Mouse (Mus musculus) right cerebral cortex, adult 18-20 months (tissue): Measurements from ENCODE around the gene Nuak2.
A peak's percentile ranks its signal among the peaks of the same experiment; 100 is the strongest.

Experiments
- DNase-seq: peaks from one replicate; pipeline ENCODE4 v3.0.0; 2022; ENCODE audit warnings: mixed read lengths

Nuak2 gene

GRCm38 (mm10) chr1:132298801-132299464, 17.0 kb upstream of the Nuak2 start:
- DNase-seq, result peak; percentile 46

- no peak for DNase-seq
These were observed 16.2 kb upstream of the Nuak2 start for GRCm38 (mm10) chr1:132299744-132300143.

DNA sequence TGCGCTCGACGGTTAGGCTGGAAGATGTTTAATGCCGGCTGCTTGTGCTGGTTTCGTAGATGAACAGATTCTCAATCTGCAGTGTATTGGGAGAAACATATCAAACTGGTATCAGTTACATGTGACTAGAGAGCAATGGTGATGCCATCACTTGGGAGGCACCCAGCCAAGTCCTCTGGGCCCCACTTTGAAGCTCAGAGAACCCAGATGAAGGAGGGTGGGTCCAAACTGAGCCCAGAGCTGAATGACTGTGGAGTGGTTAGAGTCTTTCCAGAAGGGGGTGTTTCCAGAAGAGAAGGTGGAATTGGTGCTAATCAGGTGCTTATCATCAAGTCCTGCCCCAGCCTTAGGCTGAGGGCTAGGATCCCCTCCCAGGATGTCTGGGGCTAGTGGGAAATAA, 14.7 kb upstream of the Nuak2 start:
- no peak for DNase-seq

DNA sequence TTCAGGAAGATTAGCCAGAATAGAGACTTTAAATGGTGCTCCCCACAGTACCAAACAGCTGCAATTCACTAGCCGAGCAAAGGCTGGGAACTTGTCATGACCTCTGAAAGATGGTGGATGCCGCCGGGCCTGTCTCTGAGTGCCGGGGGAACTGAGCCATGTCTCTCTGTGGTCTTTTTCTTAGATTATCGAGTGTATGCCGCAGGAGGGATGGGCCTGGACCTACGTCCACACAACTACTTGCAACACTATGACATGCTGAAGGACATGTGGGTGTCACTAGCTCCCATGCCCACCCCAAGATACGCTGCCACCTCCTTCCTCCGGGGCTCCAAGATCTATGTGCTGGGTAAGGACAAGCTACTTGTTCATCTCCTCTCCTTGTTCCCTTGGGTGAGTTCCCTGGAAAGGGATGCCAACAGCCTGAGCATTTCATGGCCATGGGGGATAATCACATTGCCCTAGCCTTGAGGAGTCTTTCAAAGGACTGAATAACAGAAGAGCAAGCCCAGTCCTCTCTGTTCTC, 13.5 kb upstream of the Nuak2 start:
- DNase-seq, result no peak

- no peak for DNase-seq
These were observed 11.2 kb upstream of the Nuak2 start for GRCm38 (mm10) chr1:132304618-132305214.

- peak; percentile 40 for DNase-seq
These were observed 9.8 kb upstream of the Nuak2 start for GRCm38 (mm10) chr1:132306160-132306559.

GRCm38 (mm10) chr1:132306808-132307207, 9.1 kb upstream of the Nuak2 start:
- DNase-seq, result no peak

DNA sequence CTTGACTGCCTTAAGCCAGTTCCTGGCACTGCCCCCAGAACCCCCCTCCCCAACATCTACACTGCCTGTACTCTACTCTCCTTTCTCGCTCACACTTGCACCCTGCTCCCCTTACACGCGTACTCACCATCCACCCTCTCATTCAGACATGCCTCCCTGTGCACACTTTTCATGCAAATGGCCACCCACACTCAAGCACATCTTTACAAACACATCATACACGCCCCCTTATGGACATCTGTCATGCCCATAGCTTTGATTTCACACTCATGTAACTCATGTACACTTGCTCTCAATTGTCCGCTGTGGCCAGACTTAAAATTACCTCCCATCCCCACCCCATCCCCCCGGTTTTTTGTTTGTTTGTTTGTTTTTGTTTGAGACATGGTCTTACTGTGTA, 8.0 kb upstream of the Nuak2 start:
- peak; percentile 29 for DNase-seq

GRCm38 (mm10) chr1:132308674-132309073, 7.3 kb upstream of the Nuak2 start:
- DNase-seq, result no peak

GRCm38 (mm10) chr1:132310754-132311153, 5.2 kb upstream of the Nuak2 start:
- DNase-seq, result no peak

- DNase-seq, result no peak
These were observed 4.6 kb upstream of the Nuak2 start for GRCm38 (mm10) chr1:132311174-132311859.

DNA sequence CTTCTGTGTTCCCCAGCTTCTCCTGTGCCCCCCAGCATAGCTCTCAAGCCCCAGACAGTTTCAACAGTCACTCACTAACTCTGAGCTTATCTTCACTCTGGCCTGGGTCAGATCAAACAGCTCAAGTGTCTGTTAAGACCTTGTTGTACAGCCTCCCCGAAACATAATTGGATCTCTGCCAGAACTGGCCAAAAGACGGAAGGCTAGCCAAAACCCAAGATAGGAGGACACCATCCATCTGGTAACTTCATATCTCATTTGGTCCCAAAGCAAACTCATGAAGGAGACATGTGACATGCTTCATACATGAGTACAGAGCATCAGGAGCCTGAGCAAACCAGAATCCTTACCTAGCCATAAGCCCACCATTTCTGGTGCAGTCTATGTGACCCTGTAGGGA, 3.9 kb upstream of the Nuak2 start:
- DNase-seq, result no peak

GRCm38 (mm10) chr1:132312703-132313102, 3.2 kb upstream of the Nuak2 start:
- DNase-seq, result peak; percentile 48

GRCm38 (mm10) chr1:132316625-132316994, 684 bp downstream of the Nuak2 start:
- no peak for DNase-seq

DNA sequence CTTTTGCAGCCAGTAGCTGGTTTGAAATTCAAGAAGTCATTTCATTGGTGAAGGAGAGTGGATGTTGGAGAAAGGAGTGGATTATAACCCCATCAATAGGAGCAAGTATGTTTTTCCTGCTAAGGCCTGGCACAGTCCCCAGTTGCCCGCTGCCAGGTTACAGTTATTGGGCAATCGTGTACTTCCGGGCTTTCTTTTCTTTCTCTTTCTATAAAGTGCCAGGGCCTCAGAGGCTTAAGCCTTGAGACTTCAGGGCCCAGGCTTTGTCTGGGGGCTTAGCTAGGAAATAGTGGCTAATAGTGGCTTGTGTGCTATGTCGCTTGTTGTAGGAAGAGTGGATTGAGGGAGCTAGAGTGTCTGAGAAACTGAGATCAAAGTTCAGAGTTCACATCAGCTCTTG, 1.5 kb downstream of the Nuak2 start:
- DNase-seq, result no peak

DNA sequence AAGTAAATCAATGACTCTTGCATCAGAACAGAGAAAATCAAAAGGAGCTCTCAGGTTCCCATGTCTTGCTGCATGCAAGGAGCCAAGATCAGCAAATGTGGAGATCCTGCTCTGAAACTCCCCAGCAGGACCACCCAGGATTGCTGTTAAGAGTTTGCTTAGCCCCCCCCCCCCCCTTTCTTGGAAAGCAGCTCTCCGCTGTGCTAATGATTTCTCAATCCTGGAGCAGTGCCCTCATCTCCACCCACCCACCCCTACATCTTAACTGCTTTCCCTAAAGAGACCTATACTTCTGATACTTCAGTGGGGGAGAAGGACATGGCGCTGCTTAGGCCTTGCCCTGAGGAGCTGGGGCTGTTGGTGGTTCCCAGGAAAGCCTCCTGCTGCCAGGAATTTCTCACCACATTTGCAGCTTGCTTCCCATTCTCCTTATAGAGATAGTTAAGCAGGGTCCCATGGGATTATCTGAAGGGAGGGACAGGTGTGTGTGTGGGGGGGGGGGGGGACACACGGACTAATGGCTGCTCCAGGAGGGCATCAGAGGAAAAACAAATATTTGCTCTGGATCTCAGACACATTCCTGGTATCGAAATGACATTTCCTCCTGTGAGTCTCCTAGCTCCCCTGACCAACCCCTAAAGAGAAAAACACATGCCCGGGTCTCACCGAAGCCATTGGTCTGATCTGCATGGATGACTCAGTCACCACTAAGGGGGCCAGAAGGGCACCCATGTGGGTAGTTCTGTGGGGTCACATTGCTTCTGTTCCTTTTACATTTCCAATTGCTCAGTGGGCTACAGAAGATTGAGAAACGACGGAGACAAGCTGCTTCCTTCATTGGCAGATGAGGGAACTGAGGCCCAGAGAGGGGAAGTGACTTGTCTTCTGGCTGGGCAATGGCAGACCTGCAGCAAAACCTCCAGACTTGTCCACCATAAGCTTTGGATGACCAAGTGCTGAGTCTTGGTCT, 2.3 kb downstream of the Nuak2 start:
- DNase-seq, result no peak

DNA sequence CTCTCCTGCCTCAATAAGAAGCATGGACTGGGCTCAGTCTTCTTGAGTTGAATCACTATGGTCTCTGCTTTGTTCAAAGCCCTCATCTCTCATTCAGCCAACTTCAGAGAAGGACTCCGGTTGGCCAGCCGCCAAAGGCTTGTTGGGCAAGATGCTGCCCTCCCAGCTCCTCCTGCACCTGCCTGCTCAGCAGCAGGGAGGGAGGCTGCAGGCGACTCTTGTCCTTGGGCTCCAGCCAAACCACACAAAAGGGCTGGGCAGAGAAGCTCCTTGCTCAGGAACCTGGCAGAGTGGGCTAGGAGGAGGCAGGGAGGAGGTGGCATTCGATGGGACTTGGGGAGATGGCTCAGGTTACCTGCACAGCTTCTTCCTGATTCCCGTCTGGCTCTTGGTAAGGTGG, 3.3 kb downstream of the Nuak2 start:
- DNase-seq, result no peak

DNA sequence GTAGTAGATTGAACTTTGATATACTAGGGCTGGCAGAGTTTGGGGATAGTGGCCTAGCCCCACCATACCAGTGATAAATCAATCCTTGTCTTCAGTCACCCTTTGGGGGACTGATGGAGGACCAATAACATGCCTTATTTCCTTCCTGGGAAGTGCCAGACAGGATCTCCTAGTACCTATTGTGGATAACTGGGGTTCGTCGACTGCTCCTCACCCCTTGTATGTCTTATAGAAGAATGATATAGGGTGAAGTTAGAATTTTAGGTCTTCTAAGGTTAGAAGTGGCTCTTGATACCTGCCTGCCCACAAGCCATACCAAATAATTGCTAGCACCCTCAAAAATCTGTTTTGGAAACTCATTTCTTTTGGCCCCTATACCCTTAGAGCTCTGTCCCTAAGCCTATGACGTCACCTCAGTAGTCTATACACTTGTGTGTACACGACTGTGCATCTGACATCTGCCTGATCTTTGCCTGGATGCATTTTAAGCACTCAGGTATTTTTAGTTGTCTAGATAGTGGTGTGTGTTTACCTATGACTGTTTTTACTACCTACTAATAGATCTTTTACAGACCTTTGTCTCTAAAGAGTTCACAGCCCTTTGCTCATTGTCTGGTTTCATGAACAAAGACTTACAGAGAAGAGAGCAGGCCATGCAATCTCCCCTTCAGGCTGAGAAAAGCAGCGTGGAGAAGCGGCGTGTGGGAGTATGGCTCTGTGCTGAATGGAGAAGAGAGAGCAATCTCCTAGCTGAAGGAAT, 6.1 kb downstream of the Nuak2 start:
- no peak for DNase-seq

DNA sequence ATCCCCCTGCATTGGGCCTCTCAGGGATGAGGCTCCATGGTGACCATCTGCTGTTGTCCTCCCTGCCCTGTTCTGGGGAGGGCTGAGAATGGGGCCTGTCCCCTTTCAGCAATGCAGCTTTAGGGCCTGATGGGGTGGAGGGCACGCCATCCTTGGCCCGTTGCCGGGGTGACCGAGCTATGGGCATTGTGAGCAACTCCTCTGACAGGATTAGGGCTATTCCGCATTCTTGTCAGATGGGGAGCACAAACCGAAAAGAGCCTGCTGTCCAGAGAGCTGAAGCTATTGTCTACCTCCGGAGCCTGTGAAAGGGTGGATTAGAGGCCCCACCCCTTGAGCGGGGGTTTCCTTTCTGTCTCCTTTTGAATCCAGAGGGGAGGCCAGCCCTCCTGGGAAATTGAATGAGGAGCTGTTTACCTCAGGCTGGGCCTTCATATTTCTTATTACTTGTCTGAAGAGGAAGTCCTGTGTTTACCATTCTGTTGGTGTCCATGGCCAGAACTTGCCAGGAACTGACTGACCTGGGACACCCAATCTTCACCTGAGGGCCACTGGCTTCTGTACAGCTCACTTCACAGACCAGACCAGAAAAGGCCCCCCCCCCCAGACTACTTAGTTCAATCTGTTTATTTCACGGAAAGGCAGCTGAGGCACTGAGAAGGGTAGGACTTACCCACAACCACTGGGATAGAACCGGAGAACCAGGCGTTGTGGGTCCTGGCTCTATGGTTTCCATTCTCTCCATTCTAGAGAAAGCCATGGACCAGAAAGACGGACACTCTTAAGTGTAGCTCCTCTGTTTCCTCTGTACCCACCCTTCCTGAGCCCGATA, 7.0 kb downstream of the Nuak2 start:
- no peak for DNase-seq

GRCm38 (mm10) chr1:132326777-132327176, 10.9 kb downstream of the Nuak2 start:
- no peak for DNase-seq

DNA sequence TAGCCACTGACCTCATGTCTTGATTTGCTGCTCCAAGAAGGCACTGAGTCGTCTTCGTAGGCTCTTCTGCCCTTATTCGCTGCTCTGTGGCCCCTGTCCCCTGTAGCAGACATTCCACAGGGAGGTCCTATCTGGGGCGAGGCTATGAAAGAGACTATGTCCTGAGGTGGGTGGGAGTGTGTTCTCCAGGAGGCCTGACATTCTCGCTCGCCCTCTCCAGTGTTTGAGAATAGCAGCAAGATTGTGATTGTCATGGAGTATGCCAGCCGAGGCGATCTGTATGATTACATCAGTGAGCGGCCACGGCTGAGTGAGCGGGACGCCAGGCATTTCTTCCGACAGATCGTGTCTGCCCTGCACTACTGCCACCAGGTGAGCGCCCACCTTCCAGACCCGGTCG, 11.6 kb downstream of the Nuak2 start:
- DNase-seq, result no peak
